Mouse (Mus musculus): Measurements from ENCODE around the gene Nutf2. TPM values are rescaled to one million over a fixed set of nuclear protein-coding genes. Genes with fewer than 3 reads are reported as not detected.

The Nutf2 gene
- 30.8 TPM for polyA plus RNA-seq (2014; fragmentation: Illumina TruSeq; extraction: RNeasy Lipid Tissue Mini Kit (QIAGEN cat#74804); ENCODE audit: low read depth, low replicate concordance)

DNA sequence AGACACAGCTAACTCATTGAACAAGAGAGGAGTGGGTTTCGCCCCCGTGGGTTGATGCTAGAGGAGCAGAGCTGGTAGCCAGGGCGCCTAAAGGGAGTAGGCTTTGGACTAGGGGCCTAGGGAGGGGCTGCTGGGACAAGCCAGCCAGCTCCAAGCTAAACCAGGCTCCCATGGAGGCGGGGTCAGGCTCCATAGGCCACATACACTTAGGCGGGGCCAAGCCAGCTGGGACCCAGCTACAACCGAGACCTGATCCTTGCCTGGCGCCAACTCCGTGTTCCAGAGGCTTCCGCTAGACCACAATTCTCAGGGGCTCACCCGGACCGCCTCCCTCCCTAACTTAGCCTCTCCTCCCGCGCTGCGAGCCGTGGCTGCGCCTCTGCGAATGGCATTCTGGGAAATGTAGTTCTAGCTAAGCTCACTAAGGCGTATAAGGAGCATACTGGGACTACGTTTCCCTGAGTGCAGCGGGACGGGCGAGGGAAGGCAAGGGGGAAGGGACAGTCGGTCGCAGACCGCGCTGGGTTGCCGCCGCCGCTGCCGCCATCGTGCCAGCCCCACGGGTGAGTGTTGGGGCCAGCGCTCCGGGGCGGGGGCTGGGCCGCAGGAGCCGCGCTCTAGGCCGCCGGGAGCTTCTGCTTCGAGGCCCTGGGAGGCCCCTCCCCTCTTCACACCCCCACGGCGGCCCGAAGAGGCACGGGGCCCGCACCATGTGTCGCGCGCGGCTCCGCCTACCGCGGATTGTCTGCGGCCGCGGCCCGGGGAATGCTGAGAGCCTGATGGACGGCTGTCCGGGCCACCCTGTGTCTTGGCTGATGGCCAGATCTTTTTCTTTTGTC lies at the start of gene Nutf2:
Gene Nutf2, plus strand, starts transcription at position 438 of the 839 bp plus-strand sequence.

DNA sequence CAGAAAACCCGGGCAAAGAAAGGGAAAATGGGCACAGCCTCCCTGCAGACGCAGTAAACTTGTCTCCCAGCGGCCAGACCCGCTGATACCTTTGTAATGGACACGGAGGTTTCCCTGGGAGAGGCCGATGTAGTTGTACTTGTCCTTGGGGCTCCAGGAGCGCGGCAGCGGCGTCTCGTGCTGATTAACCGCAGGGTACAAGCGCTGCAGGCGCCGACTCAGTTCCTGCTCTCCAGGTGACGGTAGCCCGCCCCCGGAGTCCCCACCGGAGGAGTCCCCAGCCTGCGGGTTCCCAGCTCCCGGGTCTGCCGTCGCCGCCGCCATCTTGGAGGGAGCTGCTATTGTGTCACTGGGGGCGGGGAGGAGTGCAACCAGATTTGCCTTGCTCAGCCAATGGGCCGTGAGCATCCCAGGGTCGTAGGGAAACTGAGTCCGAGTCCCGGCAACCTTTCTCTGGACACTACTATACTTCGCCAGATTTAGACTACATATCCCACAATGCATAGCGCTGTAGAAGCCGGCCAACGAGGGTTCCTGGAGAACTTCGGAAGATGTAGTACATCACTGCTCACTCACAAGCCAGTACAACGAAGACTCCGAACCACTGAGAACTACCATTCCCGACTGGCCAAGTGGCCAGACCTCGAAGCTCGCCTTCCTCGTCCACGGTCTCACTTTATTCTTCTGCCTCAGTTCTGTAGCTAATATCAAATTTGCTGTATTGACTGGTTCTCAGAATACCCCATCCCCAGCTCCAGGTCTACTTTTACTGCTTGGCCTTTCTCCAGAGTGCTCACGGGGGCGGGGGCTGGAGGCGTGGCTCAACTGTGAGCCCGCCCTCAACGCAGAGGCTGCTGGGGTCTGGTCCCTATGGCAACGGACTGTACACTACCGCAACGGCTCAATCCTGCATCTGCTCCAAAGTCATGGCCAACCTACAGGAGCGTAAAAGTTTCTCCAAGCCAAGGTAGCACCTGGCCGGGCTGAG lies 33.2 kb upstream of the Nutf2 start, which contains the start of the genes Ranbp10 and Tsnaxip1:
Gene Ranbp10, minus strand, starts transcription at position 490 of the 988 bp plus-strand sequence.
Gene Tsnaxip1, plus strand, starts transcription at position 871 of the 988 bp plus-strand sequence.

DNA sequence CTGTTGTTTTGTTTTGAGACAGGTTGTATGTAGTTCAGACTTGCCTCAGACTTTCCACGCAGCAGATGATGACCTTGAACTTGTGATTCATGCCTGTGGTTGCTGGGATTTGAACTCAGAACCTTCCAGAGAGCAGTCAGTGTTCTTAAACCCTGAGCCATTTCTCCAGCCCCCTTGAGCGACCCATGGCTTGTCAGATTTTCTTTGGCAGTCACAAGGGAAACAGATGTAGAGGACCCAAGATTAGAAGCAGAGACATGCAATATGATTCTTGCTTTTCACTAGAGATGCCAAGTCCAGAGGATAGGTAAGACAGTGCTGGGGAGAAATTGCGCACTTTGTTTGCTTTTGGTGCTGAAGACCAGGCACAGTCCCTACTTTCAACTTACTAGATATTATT lies 7.2 kb upstream of the Nutf2 start, which contains the start of gene Cenpt:
Gene Cenpt, minus strand, starts transcription at position 101 of the 400 bp plus-strand sequence.

GRCm38 (mm10) chr8:105854715-105855216 lies 5.6 kb upstream of the Nutf2 start, which contains the start of gene Thap11:
Thap11 (plus strand) TSS chr8:105855132.

DNA sequence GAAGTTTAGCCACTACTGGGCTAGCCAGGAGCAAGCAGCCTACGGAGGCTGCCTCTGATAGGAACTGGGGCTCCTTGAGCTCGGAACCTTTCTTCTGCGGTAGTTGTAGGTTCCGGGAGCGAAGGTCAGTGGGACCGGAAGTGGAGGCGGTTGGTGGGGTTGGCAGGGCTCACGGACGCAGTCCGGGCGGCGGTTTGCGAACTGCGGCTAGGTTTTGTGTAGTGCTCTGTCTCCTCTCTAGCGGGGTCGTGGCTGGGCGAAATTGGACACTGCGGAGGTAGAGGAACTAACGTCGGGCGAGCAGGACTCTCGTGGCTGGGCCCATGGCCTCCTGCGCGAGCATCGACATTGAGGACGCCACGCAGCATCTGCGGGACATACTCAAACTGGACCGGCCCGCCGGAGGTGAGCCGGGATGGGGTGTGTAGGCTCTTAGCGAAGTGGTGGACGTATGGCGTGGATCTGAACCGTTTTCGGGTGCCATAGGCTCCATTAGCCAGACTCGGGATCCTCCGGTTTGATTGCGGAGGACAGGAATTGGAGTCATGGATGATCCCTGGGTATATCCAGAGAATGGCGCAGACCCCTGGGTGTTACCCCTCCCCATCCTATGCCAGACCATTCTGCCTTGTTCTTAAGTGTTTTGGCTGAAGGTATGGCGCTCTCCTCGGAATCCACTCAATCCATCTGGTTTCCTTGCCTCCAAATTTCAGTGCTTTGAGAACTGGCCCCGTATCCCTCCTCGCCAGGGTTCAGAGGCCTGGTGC lies 20.6 kb downstream of the Nutf2 start, which contains the start of gene Edc4:
Gene Edc4, plus strand, starts transcription at position 128 of the 767 bp plus-strand sequence.

GRCm38 (mm10) chr8:105893339-105893738 lies 33.0 kb downstream of the Nutf2 start, which contains the start of gene Nrn1l:
Nrn1l (plus strand) TSS chr8:105893567.

DNA sequence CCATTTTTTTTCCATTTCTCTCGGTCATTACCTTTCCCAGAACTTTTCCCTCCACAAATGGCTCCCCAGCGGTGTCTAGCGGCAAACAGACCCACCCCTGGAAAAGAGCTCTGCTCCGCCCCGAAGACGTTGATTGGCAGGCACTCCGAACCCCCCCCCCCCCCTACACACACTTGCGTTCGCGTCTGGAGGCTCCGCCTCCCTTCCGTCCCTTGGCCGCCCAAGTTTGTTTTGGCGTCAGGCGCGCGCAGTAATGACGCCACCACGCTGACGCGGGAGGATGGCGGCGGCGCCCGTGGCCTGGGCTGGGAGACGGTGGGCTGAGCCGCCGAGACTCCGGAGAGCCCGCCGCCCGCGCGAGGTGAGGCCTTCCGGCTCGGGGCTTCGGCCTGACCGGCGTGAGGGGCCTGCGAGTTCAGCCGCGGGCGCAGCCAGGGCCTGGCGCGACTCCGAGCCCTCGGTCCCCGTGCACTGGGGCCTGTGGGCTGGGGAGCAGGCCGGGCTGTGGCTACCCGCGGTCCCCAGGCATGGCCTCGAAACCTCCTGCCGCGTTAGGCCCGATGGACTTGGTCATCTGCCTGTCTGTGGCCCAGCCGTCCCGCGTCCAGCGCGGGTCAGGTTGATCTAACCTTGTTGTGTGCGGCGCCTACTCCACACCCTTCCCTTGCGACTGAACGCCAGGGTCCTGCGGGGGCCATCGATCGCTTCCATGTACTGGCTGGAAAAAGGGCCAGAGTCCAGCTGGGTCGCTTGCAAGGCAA lies 40.0 kb downstream of the Nutf2 start, which contains the start of gene Pskh1:
Gene Pskh1, plus strand, starts transcription at position 262 of the 761 bp plus-strand sequence.

Other genes with a start within 250 kb of the Nutf2 start
- gene Ctcf, start 224.0 kb upstream of the Nutf2 start, polyA plus RNA-seq (2014; fragmentation: Illumina TruSeq; extraction: RNeasy Lipid Tissue Mini Kit (QIAGEN cat#74804); ENCODE audit: low read depth, low replicate concordance) = 30.2 TPM
- gene Agrp, start 223.2 kb upstream of the Nutf2 start, polyA plus RNA-seq (2014; fragmentation: Illumina TruSeq; extraction: RNeasy Lipid Tissue Mini Kit (QIAGEN cat#74804); ENCODE audit: low read depth, low replicate concordance) = not detected
- not detected for gene Carmil2, start 174.3 kb upstream of the Nutf2 start, polyA plus RNA-seq (2014; fragmentation: Illumina TruSeq; extraction: RNeasy Lipid Tissue Mini Kit (QIAGEN cat#74804); ENCODE audit: low read depth, low replicate concordance)
- gene Acd, start 159.5 kb upstream of the Nutf2 start, polyA plus RNA-seq (2014; fragmentation: Illumina TruSeq; extraction: RNeasy Lipid Tissue Mini Kit (QIAGEN cat#74804); ENCODE audit: low read depth, low replicate concordance) = 1.8 TPM
- not detected for gene Pard6a, start 159.4 kb upstream of the Nutf2 start, polyA plus RNA-seq (2014; fragmentation: Illumina TruSeq; extraction: RNeasy Lipid Tissue Mini Kit (QIAGEN cat#74804); ENCODE audit: low read depth, low replicate concordance)
- gene 4933405L10Rik, start 152.9 kb upstream of the Nutf2 start, polyA plus RNA-seq (2014; fragmentation: Illumina TruSeq; extraction: RNeasy Lipid Tissue Mini Kit (QIAGEN cat#74804); ENCODE audit: low read depth, low replicate concordance) = not detected
- not detected for gene Enkd1, start 152.4 kb upstream of the Nutf2 start, polyA plus RNA-seq (2014; fragmentation: Illumina TruSeq; extraction: RNeasy Lipid Tissue Mini Kit (QIAGEN cat#74804); ENCODE audit: low read depth, low replicate concordance)
- gene Gfod2, start 101.9 kb upstream of the Nutf2 start, polyA plus RNA-seq (2014; fragmentation: Illumina TruSeq; extraction: RNeasy Lipid Tissue Mini Kit (QIAGEN cat#74804); ENCODE audit: low read depth, low replicate concordance) = 0.69 TPM
- gene Ranbp10, start 33.2 kb upstream of the Nutf2 start, polyA plus RNA-seq (2014; fragmentation: Illumina TruSeq; extraction: RNeasy Lipid Tissue Mini Kit (QIAGEN cat#74804); ENCODE audit: low read depth, low replicate concordance) = 14.9 TPM
- gene Tsnaxip1, start 32.8 kb upstream of the Nutf2 start, polyA plus RNA-seq (2014; fragmentation: Illumina TruSeq; extraction: RNeasy Lipid Tissue Mini Kit (QIAGEN cat#74804); ENCODE audit: low read depth, low replicate concordance) = not detected
- 0.37 TPM for gene Cenpt, start 7.3 kb upstream of the Nutf2 start, polyA plus RNA-seq (2014; fragmentation: Illumina TruSeq; extraction: RNeasy Lipid Tissue Mini Kit (QIAGEN cat#74804); ENCODE audit: low read depth, low replicate concordance)
- gene Thap11, start 5.4 kb upstream of the Nutf2 start, polyA plus RNA-seq (2014; fragmentation: Illumina TruSeq; extraction: RNeasy Lipid Tissue Mini Kit (QIAGEN cat#74804); ENCODE audit: low read depth, low replicate concordance) = 6.8 TPM
- 2.3 TPM for gene Edc4, start 20.3 kb downstream of the Nutf2 start, polyA plus RNA-seq (2014; fragmentation: Illumina TruSeq; extraction: RNeasy Lipid Tissue Mini Kit (QIAGEN cat#74804); ENCODE audit: low read depth, low replicate concordance)
- not detected for gene Nrn1l, start 33.0 kb downstream of the Nutf2 start, polyA plus RNA-seq (2014; fragmentation: Illumina TruSeq; extraction: RNeasy Lipid Tissue Mini Kit (QIAGEN cat#74804); ENCODE audit: low read depth, low replicate concordance)
- 5.1 TPM for gene Pskh1, start 39.9 kb downstream of the Nutf2 start, polyA plus RNA-seq (2014; fragmentation: Illumina TruSeq; extraction: RNeasy Lipid Tissue Mini Kit (QIAGEN cat#74804); ENCODE audit: low read depth, low replicate concordance)
- not detected for gene Ctrl, start 73.3 kb downstream of the Nutf2 start, polyA plus RNA-seq (2014; fragmentation: Illumina TruSeq; extraction: RNeasy Lipid Tissue Mini Kit (QIAGEN cat#74804); ENCODE audit: low read depth, low replicate concordance)
- gene Psmb10, start 77.9 kb downstream of the Nutf2 start, polyA plus RNA-seq (2014; fragmentation: Illumina TruSeq; extraction: RNeasy Lipid Tissue Mini Kit (QIAGEN cat#74804); ENCODE audit: low read depth, low replicate concordance) = 2.1 TPM
- 108 TPM for gene Lcat, start 82.8 kb downstream of the Nutf2 start, polyA plus RNA-seq (2014; fragmentation: Illumina TruSeq; extraction: RNeasy Lipid Tissue Mini Kit (QIAGEN cat#74804); ENCODE audit: low read depth, low replicate concordance)
- gene Slc12a4, start 105.5 kb downstream of the Nutf2 start, polyA plus RNA-seq (2014; fragmentation: Illumina TruSeq; extraction: RNeasy Lipid Tissue Mini Kit (QIAGEN cat#74804); ENCODE audit: low read depth, low replicate concordance) = 0.37 TPM
- gene Dpep3, start 118.8 kb downstream of the Nutf2 start, polyA plus RNA-seq (2014; fragmentation: Illumina TruSeq; extraction: RNeasy Lipid Tissue Mini Kit (QIAGEN cat#74804); ENCODE audit: low read depth, low replicate concordance) = not detected
- gene Dus2, start 130.8 kb downstream of the Nutf2 start, polyA plus RNA-seq (2014; fragmentation: Illumina TruSeq; extraction: RNeasy Lipid Tissue Mini Kit (QIAGEN cat#74804); ENCODE audit: low read depth, low replicate concordance) = 3.8 TPM
- not detected for gene Dpep2nb, start 145.4 kb downstream of the Nutf2 start, polyA plus RNA-seq (2014; fragmentation: Illumina TruSeq; extraction: RNeasy Lipid Tissue Mini Kit (QIAGEN cat#74804); ENCODE audit: low read depth, low replicate concordance)
- gene Ddx28, start 151.3 kb downstream of the Nutf2 start, polyA plus RNA-seq (2014; fragmentation: Illumina TruSeq; extraction: RNeasy Lipid Tissue Mini Kit (QIAGEN cat#74804); ENCODE audit: low read depth, low replicate concordance) = 3.8 TPM
- 23.1 TPM for gene Nfatc3, start 198.3 kb downstream of the Nutf2 start, polyA plus RNA-seq (2014; fragmentation: Illumina TruSeq; extraction: RNeasy Lipid Tissue Mini Kit (QIAGEN cat#74804); ENCODE audit: low read depth, low replicate concordance)

Data from liver, adult 10 weeks (tissue).